Mouse (Mus musculus) heart, postnatal 0 days (tissue): ENCODE results near the gene Cyp2c39. TPM values are rescaled to one million over a fixed set of nuclear protein-coding genes. Genes with fewer than 3 reads are reported as not detected.
"Not testable (repeated sequence)": the region's sequence is repeated elsewhere in the genome, so short reads cannot be mapped to it uniquely, and the experiment has no call there.

ENCODE experiments used
- ATAC-seq: fragments of 200-750 bp; cut with Nextera tagmentation; 2 replicates; pipeline ENCODE4 v1.8.0; 2017; ENCODE audit warnings: low read depth, moderate number of reproducible peaks, moderate library complexity; ENCODE audit not compliant: insufficient read depth
- DNase-seq: peaks from one replicate; pipeline ENCODE4 v3.0.0-alpha.2; 2016; ENCODE audit warnings: low spot score
- H3K27ac ChIP-seq: fragments of 300-500 bp; sonication (generic); 2 replicates; pipeline ENCODE4 v1.5.1; 2014; ENCODE audit warnings: low read depth, mild to moderate bottlenecking
- H3K27me3 ChIP-seq: fragments of 300-500 bp; sonication (generic); 2 replicates; pipeline ENCODE4 v1.6.1; 2014; ENCODE audit warnings: low read length, mixed read lengths; ENCODE audit not compliant: control insufficient read depth, insufficient read depth
- H3K36me3 ChIP-seq: fragments of 300-500 bp; sonication (generic); replicated peaks from 2 replicates; pipeline ENCODE4 v1.6.1; 2014; ENCODE audit warnings: low read length, mixed read lengths; ENCODE audit not compliant: control insufficient read depth, insufficient read depth
- H3K4me1 ChIP-seq: fragments of 300-500 bp; sonication (generic); 2 replicates; pipeline ENCODE4 v1.6.1; 2014; ENCODE audit warnings: antibody characterized with exemption; ENCODE audit not compliant: control insufficient read depth, insufficient read depth
- H3K4me2 ChIP-seq: fragments of 300-500 bp; sonication (generic); 2 replicates; pipeline ENCODE4 v1.6.1; 2014; ENCODE audit warnings: low read depth, mild to moderate bottlenecking, low read length, moderate library complexity
- H3K4me3 ChIP-seq: fragments of 300-500 bp; sonication (generic); 2 replicates; pipeline ENCODE4 v1.5.1; 2014; ENCODE audit warnings: low read depth, low read length
- H3K9ac ChIP-seq: fragments of 300-500 bp; sonication (generic); replicated peaks from 2 replicates; pipeline ENCODE4 v1.6.1; 2014; ENCODE audit warnings: low read depth, low read length, mixed read lengths
- H3K9me3 ChIP-seq: fragments of 300-500 bp; sonication (generic); replicated peaks from 2 replicates; pipeline ENCODE4 v1.6.1; 2016; ENCODE audit warnings: low read length; ENCODE audit not compliant: control insufficient read depth
- CTCF ChIP-seq: IDR thresholded peaks from 2 replicates; pipeline ENCODE4 v1.5.1; 2016; ENCODE audit warnings: antibody characterized with exemption, control low read depth, low read depth
- EP300 ChIP-seq: IDR thresholded peaks from 2 replicates; pipeline ENCODE4 v1.6.1; 2016; ENCODE audit warnings: antibody characterized with exemption, low read depth
- WGBS: fragments of 180-500 bp; shearing (Covaris S2); extraction: QIAGEN DNeasy Blood & Tissue Kit; methylation state at CpG from one replicate; pipeline ENCODE4 v1.1.7; 2014; 5-methylcytosine and 5-hydroxymethylcytosine counted together
- polyA plus RNA-seq: library from polyadenylated mRNA; unstranded; fragments of >200 nt; fragmentation: Nextera tagmentation; extraction: Ambion mirVana; gene quantifications from 2 replicates; pipeline ENCODE4 v1.2.1, GENCODE M21; 2015
- total RNA-seq: library from RNA; depleted of rRNA; stranded (reverse); fragments of >200 nt; gene quantifications from 2 replicates; pipeline ENCODE4 v1.2.3, GENCODE M21; 2014; ENCODE audit warnings: low replicate concordance; rRNA removed

Gene Cyp2c39
- total RNA-seq (not detected in 2 replicates), polyA plus RNA-seq (not detected in 2 replicates)

GRCm38 (mm10) chr19:39510534-39510933 is at the start of gene Cyp2c39:
TSS of gene Cyp2c39 (plus strand) at chr19:39510862.
- Histone ChIP-seq H3K36me3 (no peaks in the 10 kb centered on the region), H3K27ac (no peak within 1 kb of the TSS), H3K4me1 (no peaks in the 10 kb centered on the region), H3K27me3 (no peaks in the 10 kb centered on the region), H3K4me2 (no peak within 1 kb of the TSS), H3K9me3 (no peaks in the 10 kb centered on the region; the same call in 1 of the 2 replicates), H3K4me3 (no peak within 1 kb of the TSS), H3K9ac (no peak within 1 kb of the TSS)
- WGBS: 60% methylated on average over 4 of the region's 4 CpGs
- ATAC-seq (no peak), DNase-seq (no peak)
- no peak for TF ChIP-seq CTCF
- TF ChIP-seq EP300: no peak

- Histone ChIP-seq H3K9me3 (0 out of 2 replicates have a peak, but pooled peaks cover 4% of the 10 kb centered on the region), H3K9ac (no peak within 1 kb of the TSS), H3K27me3 (no peaks in the 10 kb centered on the region), H3K36me3 (no peaks in the 10 kb centered on the region), H3K4me1 (no peaks in the 10 kb centered on the region), H3K4me3 (no peak within 1 kb of the TSS), H3K4me2 (no peak within 1 kb of the TSS), H3K27ac (no peak within 1 kb of the TSS)
- DNase-seq (no peak), ATAC-seq (no peak)
- TF ChIP-seq CTCF (no peak), EP300 (no peak)
- 68% methylated on average over 1 of the region's 1 CpGs for WGBS
These were observed 47.7 kb upstream of the Cyp2c39 start, which contains the start of gene Cyp2c38 for GRCm38 (mm10) chr19:39462941-39463340. TSS of gene Cyp2c38 (minus strand) at chr19:39463075.

GRCm38 (mm10) chr19:39463923-39464322 is 46.7 kb upstream of the Cyp2c39 start:
- ATAC-seq: no peak
- Histone ChIP-seq H3K4me3 (no peak overlapping the region), H3K36me3 (no peaks in the 10 kb centered on the region), H3K27ac (no peak overlapping the region), H3K4me1 (no peaks in the 10 kb centered on the region), H3K4me2 (no peak overlapping the region), H3K9me3 (no peaks in the 10 kb centered on the region), H3K27me3 (no peaks in the 10 kb centered on the region), H3K9ac (no peak overlapping the region)
- TF ChIP-seq CTCF: no peak
- TF ChIP-seq EP300: no peak
- DNase-seq: no peak

DNA sequence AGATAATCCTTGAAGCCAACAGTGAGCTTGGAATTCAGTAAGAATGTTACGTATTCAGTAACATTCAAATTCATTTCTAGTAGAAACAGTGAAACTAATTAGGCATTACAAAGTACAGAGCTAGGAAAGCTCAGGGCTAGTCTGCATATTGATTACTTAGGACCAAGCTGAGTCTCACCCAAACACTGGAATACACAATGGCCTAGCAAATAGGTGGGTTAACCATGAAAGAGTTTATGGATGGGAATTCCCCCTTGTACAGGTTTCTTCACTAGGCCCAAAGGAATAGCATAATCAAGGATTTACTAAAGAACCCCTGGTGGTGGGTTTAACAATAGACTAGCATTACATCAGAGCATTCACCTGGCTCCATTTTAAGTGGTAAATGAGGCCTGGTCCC is 26.7 kb upstream of the Cyp2c39 start:
- not testable (repeated sequence) for H3K9ac ChIP-seq, H3K4me3 ChIP-seq, H3K27me3 ChIP-seq, H3K36me3 ChIP-seq, H3K27ac ChIP-seq, ATAC-seq, H3K4me2 ChIP-seq, H3K4me1 ChIP-seq, DNase-seq
- 80% methylated on average over 1 of the region's 1 CpGs for WGBS
- H3K9me3 ChIP-seq: peaks cover 19% of the 10 kb centered on the region

GRCm38 (mm10) chr19:39506341-39506740 is 4.3 kb upstream of the Cyp2c39 start:
- Histone ChIP-seq H3K4me1 (no peaks in the 10 kb centered on the region), H3K27ac (no peak overlapping the region), H3K9me3 (no peaks in the 10 kb centered on the region; the same call in 1 of the 2 replicates), H3K4me3 (no peak overlapping the region), H3K36me3 (no peaks in the 10 kb centered on the region), H3K4me2 (no peak overlapping the region), H3K27me3 (no peaks in the 10 kb centered on the region), H3K9ac (no peak overlapping the region)
- TF ChIP-seq EP300 (no peak), CTCF (no peak)
- ATAC-seq (no peak), DNase-seq (no peak)

- no peaks in the 10 kb centered on the region; the same call in 1 of the 2 replicates for H3K9me3 ChIP-seq
- no peak for TF ChIP-seq CTCF
- no peak for TF ChIP-seq EP300
- no peaks in the 10 kb centered on the region for H3K4me1 ChIP-seq
- DNase-seq (no peak), ATAC-seq (no peak)
- no peak overlapping the region for H3K4me2 ChIP-seq
- no peak overlapping the region for H3K9ac ChIP-seq
- WGBS: 46% methylated on average over 1 of the region's 1 CpGs
- no peak overlapping the region for H3K4me3 ChIP-seq
- H3K36me3 ChIP-seq: no peaks in the 10 kb centered on the region
- no peaks in the 10 kb centered on the region for H3K27me3 ChIP-seq
- H3K27ac ChIP-seq: no peak overlapping the region
These were observed 1.1 kb upstream of the Cyp2c39 start for GRCm38 (mm10) chr19:39509533-39509932.

Other genes starting within 250 kb of the Cyp2c39 start
- gene Cyp2c29, start 241.5 kb upstream of the Cyp2c39 start, total RNA-seq: not detected in 2 replicates
- not detected in 2 replicates for gene Cyp2c29, start 241.5 kb upstream of the Cyp2c39 start, polyA plus RNA-seq
- not detected in 2 replicates for gene Cyp2c38, start 47.8 kb upstream of the Cyp2c39 start, total RNA-seq
- not detected in 2 replicates for gene Cyp2c38, start 47.8 kb upstream of the Cyp2c39 start, polyA plus RNA-seq
- gene Cyp2c67, start 138.2 kb downstream of the Cyp2c39 start, total RNA-seq: not detected in 2 replicates
- gene Cyp2c67, start 138.2 kb downstream of the Cyp2c39 start, polyA plus RNA-seq: not detected in 2 replicates
- not detected in 2 replicates for gene Cyp2c68, start 230.2 kb downstream of the Cyp2c39 start, total RNA-seq
- not detected in 2 replicates for gene Cyp2c68, start 230.2 kb downstream of the Cyp2c39 start, polyA plus RNA-seq